Mouse (Mus musculus) stomach, embryonic 14.5 days (tissue): ENCODE measurements at regions not wholly inside any gene's neighbourhood (a gene's known extent, or its start where the extent isn't known, plus 50 kb on each side); places are given as distances from the start of the nearest gene placed in this dataset.

Experiments
- ATAC-seq: fragments of 200-750 bp; cut with Nextera tagmentation; 2 replicates; pipeline ENCODE4 v1.8.0; 2017; ENCODE audit warnings: low read depth, moderate TSS enrichment; ENCODE audit not compliant: insufficient number of reproducible peaks, insufficient read depth, low FRiP score
- H3K27ac ChIP-seq: fragments of 300-500 bp; sonication (generic); 2 replicates; pipeline ENCODE4 v1.5.1; 2014; ENCODE audit warnings: mild to moderate bottlenecking, low read length, moderate library complexity, mixed read lengths
- H3K27me3 ChIP-seq: fragments of 300-500 bp; sonication (generic); 2 replicates; pipeline ENCODE4 v1.6.1; 2014; ENCODE audit warnings: low read length, control low read depth, mixed read lengths; ENCODE audit not compliant: control insufficient read depth, insufficient read depth
- H3K36me3 ChIP-seq: fragments of 300-500 bp; sonication (generic); 2 replicates; pipeline ENCODE4 v1.6.1; 2014; ENCODE audit warnings: mild to moderate bottlenecking, control low read depth, low read length, moderate library complexity, mixed read lengths; ENCODE audit not compliant: control insufficient read depth, insufficient read depth
- H3K4me1 ChIP-seq: fragments of 300-500 bp; sonication (generic); 2 replicates; pipeline ENCODE4 v1.6.1; 2014; ENCODE audit warnings: low read length, control low read depth, mixed read lengths; ENCODE audit not compliant: control insufficient read depth, insufficient read depth
- H3K4me2 ChIP-seq: fragments of 300-500 bp; sonication (generic); replicated peaks from 2 replicates; pipeline ENCODE4 v1.6.1; 2014; ENCODE audit warnings: low read depth, low read length, control low read depth
- H3K4me3 ChIP-seq: fragments of 300-500 bp; sonication (generic); 2 replicates; pipeline ENCODE4 v1.5.1; 2014; ENCODE audit warnings: low read depth, low read length, control low read depth
- H3K9ac ChIP-seq: fragments of 300-500 bp; sonication (generic); replicated peaks from 2 replicates; pipeline ENCODE4 v1.6.1; 2014; ENCODE audit warnings: low read depth, mild to moderate bottlenecking, control low read depth, low read length, moderate library complexity, mixed read lengths
- H3K9me3 ChIP-seq: fragments of 300-500 bp; sonication (generic); 2 replicates; pipeline ENCODE4 v1.6.1; 2016; ENCODE audit warnings: low read depth, low read length, control low read depth; ENCODE audit not compliant: control insufficient read depth
- WGBS: fragments of 180-500 bp; shearing (Covaris S2); extraction: QIAGEN DNeasy Blood & Tissue Kit; methylation state at CpG from one replicate; pipeline ENCODE4 v1.1.7; 2014; 5-methylcytosine and 5-hydroxymethylcytosine counted together

DNA sequence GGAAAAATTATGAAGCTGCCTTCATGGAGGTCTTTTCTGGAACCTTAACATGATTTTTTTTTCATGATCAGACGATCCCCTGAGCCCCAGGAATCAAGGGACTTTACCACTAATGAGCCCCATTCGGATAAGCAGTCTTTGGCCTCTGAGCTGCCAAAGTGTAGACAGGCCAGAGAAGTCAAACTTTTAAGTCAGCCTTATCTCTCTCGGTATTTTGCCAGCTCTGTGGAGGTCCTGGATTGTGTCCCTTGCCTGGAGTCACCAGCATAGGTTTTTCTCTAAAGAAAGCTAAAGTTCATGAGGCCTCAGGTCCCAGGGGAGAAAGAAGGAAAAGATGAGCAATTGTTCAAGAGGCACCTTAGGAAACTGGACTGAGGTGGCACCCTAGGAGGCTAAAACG is 222.7 kb upstream of the Adamts9 start:
- Histone ChIP-seq H3K27ac (no peak overlapping the region), H3K9ac (no peak overlapping the region), H3K4me2 (no peak overlapping the region), H3K9me3 (no peaks in the 10 kb centered on the region), H3K36me3 (no peaks in the 10 kb centered on the region), H3K4me1 (peaks cover 13% of the 10 kb centered on the region), H3K4me3 (no peak overlapping the region), H3K27me3 (no peaks in the 10 kb centered on the region)
- 49% methylated on average over 4 of the region's 4 CpGs for WGBS
- ATAC-seq: no peak

GRCm38 (mm10) chr6:93152431-93153208 is 209.3 kb upstream of the Adamts9 start:
- 81% methylated on average over 5 of the region's 5 CpGs for WGBS
- Histone ChIP-seq H3K4me1 (0 out of 2 replicates have a peak, but pooled peaks cover 5% of the 10 kb centered on the region), H3K4me2 (no peak overlapping the region), H3K27ac (no peak overlapping the region), H3K27me3 (no peaks in the 10 kb centered on the region), H3K9me3 (no peaks in the 10 kb centered on the region), H3K36me3 (no peaks in the 10 kb centered on the region), H3K9ac (no peak overlapping the region), H3K4me3 (no peak overlapping the region)
- no peak for ATAC-seq

- H3K27ac ChIP-seq: no peak overlapping the region
- no peak overlapping the region for H3K4me3 ChIP-seq
- H3K4me2 ChIP-seq: no peak overlapping the region
- 0 out of 2 replicates have a peak, but pooled peaks cover 5% of the 10 kb centered on the region for H3K4me1 ChIP-seq
- no peaks in the 10 kb centered on the region for H3K36me3 ChIP-seq
- no peak overlapping the region for H3K9ac ChIP-seq
- H3K27me3 ChIP-seq: no peaks in the 10 kb centered on the region
- no peaks in the 10 kb centered on the region for H3K9me3 ChIP-seq
- WGBS: 29% methylated on average over 2 of the region's 2 CpGs
- no peak for ATAC-seq
Observed at GRCm38 (mm10) chr6:93150531-93150930, 207.2 kb upstream of the Adamts9 start.

DNA sequence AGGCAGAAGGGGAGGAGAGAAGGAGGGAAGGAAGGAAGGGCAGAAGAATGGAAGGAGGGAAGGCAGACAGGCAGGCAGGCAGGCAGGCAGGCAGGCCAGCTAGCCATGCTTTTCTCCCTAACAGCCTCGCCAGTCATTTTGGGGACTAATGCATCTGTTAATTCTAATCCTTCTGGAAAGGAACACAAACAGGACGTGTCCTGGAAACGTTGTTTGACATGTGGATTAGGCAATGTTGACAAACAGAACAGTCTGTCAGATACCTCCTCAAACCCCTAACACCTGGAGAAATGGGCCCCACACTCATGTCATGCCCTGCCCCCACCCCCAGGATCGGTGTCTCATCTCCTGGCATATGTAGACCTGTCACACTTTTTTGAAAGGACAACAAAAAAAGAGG is 206.7 kb upstream of the Adamts9 start:
- H3K4me2 ChIP-seq: no peak overlapping the region
- no peak overlapping the region for H3K4me3 ChIP-seq
- H3K9ac ChIP-seq: no peak overlapping the region
- no peak for ATAC-seq
- H3K27ac ChIP-seq: no peak overlapping the region
- H3K4me1 ChIP-seq: 0 out of 2 replicates have a peak, but pooled peaks cover 5% of the 10 kb centered on the region
- H3K9me3 ChIP-seq: no peaks in the 10 kb centered on the region
- 23% methylated on average over 4 of the region's 4 CpGs for WGBS
- no peaks in the 10 kb centered on the region for H3K27me3 ChIP-seq
- H3K36me3 ChIP-seq: no peaks in the 10 kb centered on the region

DNA sequence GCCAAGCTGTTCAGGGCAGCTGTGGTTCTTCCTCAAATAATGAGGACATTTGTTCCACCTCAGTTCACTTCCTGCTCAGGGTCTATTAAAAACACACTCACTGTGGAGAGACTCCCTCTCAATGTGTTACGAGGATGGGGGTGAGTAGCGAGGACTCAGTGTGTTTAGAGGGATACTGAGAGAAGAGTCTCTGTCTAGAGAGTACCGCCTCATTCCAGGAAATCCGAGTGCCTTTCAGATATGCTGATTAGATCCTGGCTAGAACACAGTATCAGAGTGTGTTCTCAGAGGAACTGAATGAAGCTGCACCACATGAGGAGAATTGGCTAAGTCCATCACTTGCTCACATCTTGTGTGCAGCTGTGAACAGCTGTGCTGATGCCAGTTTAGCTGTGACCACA is 197.0 kb upstream of the Adamts9 start:
- ATAC-seq: no peak
- H3K9me3 ChIP-seq: no peaks in the 10 kb centered on the region
- H3K9ac ChIP-seq: no peak overlapping the region
- H3K27me3 ChIP-seq: no peaks in the 10 kb centered on the region
- WGBS: 55% methylated on average over 4 of the region's 4 CpGs
- H3K27ac ChIP-seq: no peak overlapping the region
- no peak overlapping the region for H3K4me2 ChIP-seq
- H3K36me3 ChIP-seq: no peaks in the 10 kb centered on the region
- H3K4me1 ChIP-seq: no peaks in the 10 kb centered on the region
- H3K4me3 ChIP-seq: no peak overlapping the region

DNA sequence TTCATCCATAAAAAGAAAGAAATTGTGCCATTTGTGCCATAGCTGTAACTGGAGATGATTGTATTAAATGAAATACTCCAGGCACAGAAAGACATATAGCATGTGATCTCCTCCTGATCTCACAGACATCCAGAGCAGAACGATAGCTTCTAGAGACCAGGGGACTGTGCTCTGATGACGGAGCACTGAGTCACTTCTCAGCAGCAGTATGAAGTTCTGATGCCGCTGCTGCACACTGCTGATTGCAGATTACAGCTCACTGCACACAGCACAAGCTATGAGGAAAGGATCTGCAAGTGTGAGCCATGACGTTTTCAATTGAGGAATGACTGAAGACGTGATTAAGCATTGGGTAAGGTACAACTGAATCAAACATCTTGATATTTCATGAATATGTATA is 190.6 kb upstream of the Adamts9 start:
- Histone ChIP-seq H3K4me1 (no peaks in the 10 kb centered on the region), H3K9ac (no peak overlapping the region), H3K27ac (no peak overlapping the region), H3K9me3 (no peaks in the 10 kb centered on the region), H3K27me3 (no peaks in the 10 kb centered on the region), H3K4me3 (no peak overlapping the region), H3K36me3 (no peaks in the 10 kb centered on the region), H3K4me2 (no peak overlapping the region)
- WGBS: 77% methylated on average over 5 of the region's 5 CpGs
- ATAC-seq: no peak

DNA sequence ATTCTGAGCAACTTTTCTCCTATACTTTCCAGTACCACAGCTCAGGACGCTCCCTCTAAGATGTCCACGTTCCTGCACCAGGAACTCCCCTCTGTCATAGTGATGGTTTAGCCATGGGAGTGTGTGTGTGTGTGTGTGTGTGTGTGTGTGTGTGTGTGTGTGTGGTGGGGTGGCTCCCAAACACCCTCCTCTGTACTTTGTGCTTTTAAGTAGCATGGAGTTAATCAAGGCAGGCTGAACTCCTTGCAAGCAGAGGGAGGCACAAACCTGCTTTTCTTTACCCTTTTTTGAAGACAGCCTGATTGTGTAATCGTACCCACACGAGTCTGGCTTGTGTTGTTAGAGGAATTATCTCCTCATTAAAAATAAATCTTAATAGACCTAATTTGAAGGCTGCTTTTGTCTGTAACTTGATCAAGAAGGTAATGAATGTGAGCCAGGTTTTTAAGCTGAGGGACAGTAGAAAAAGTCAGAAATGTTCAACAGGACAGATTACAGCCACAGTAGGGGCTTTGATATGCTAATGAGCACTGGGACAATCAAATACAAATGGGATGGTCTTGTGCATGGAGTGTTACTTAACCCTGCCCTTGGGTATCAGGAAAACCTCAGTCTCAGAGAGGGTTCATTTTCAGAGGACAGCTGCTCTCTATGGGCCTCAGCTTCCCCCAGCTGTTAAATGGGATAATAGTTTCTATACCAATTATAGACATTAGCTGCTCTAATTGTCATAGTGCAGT is 187.8 kb upstream of the Adamts9 start:
- H3K4me1 ChIP-seq: no peaks in the 10 kb centered on the region
- H3K9ac ChIP-seq: no peak overlapping the region
- H3K27me3 ChIP-seq: no peaks in the 10 kb centered on the region
- H3K27ac ChIP-seq: no peak overlapping the region
- H3K4me3 ChIP-seq: no peak overlapping the region
- 47% methylated on average over 4 of the region's 4 CpGs for WGBS
- no peaks in the 10 kb centered on the region for H3K9me3 ChIP-seq
- no peak for ATAC-seq
- H3K36me3 ChIP-seq: no peaks in the 10 kb centered on the region
- no peak overlapping the region for H3K4me2 ChIP-seq

DNA sequence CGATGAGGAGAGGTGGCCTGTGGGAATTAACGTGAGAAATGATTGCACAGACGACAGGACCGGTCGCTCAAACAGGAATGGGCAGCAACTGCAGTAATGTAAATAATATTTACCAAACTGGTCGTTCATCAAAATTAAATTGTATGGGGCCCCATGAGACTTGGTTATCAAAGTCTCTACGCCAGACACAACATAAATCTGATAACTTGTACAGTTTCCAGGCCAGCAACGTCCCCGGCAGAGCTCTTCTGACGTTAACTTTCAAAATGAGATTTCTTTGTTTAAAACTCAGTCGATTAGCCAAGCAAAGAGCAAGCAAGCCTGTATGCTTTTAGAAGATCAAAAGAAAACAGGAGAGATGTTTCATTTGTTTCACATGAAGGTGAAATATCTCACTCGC is 176.2 kb upstream of the Adamts9 start:
- Histone ChIP-seq H3K4me2 (no peak overlapping the region), H3K27me3 (no peaks in the 10 kb centered on the region), H3K27ac (no peak overlapping the region), H3K9ac (no peak overlapping the region), H3K4me3 (no peak overlapping the region), H3K9me3 (no peaks in the 10 kb centered on the region), H3K4me1 (no peaks in the 10 kb centered on the region), H3K36me3 (no peaks in the 10 kb centered on the region)
- WGBS: 31% methylated on average over 12 of the region's 12 CpGs
- ATAC-seq: no peak
